Mouse (Mus musculus): ENCODE measurements around the gene Pigb. TPM values are rescaled to one million over a fixed set of nuclear protein-coding genes. Genes with fewer than 3 reads are reported as not detected.

The Pigb gene
- polyA plus RNA-seq, 1 experiment, result 8.2 TPM

- Histone ChIP-seq H3K27ac (ENCODE audit: control insufficient read depth, insufficient read depth, low read length) (no peak overlapping the region), H3K27me3 (ENCODE audit: control insufficient read depth, insufficient read depth, low read length) (no peaks in the 10 kb centered on the region), H3K4me3 (ENCODE audit: control insufficient read depth, insufficient read depth, low read length) (no peak overlapping the region), H3K36me3 (ENCODE audit: control insufficient read depth, insufficient read depth, low read length) (no peaks in the 10 kb centered on the region), H3K4me1 (replicated peaks; ENCODE audit: control insufficient read depth, insufficient read depth, low read length) (peaks cover 17% of the 10 kb centered on the region)
- DNase-seq, result no peak
- 70% methylated on average over 8 of the region's 8 CpGs for WGBS
- TF ChIP-seq POLR2A (IDR thresholded peaks at IDR 0.05; ENCODE audit: control insufficient read depth, extremely low read depth, insufficient read depth, low read length, poor library complexity), result no peak
Measured at GRCm38 (mm10) chr9:73050606-73051005, 10.4 kb upstream of the Pigb start.

- H3K4me3 ChIP-seq (ENCODE audit: control insufficient read depth, insufficient read depth, low read length), result no peak overlapping the region
- H3K27ac ChIP-seq (ENCODE audit: control insufficient read depth, insufficient read depth, low read length), result no peak overlapping the region
- H3K36me3 ChIP-seq (ENCODE audit: control insufficient read depth, insufficient read depth, low read length), result no peaks in the 10 kb centered on the region
- DNase-seq, result no peak
- TF ChIP-seq POLR2A (IDR thresholded peaks at IDR 0.05; ENCODE audit: control insufficient read depth, extremely low read depth, insufficient read depth, low read length, poor library complexity), result no peak
- TF ChIP-seq CTCF (IDR thresholded peaks at IDR 0.05; ENCODE audit: borderline replicate concordance, control insufficient read depth, extremely low read depth, insufficient read depth, low read length, poor library complexity), result no peak
- 93% methylated on average over 5 of the region's 5 CpGs for WGBS
- H3K4me1 ChIP-seq (replicated peaks; ENCODE audit: control insufficient read depth, insufficient read depth, low read length), result peaks cover 13% of the 10 kb centered on the region
- no peaks in the 10 kb centered on the region for H3K27me3 ChIP-seq (ENCODE audit: control insufficient read depth, insufficient read depth, low read length)
Measured at GRCm38 (mm10) chr9:73049833-73050232, 9.7 kb upstream of the Pigb start.

GRCm38 (mm10) chr9:73048927-73049326 is 8.7 kb upstream of the Pigb start:
- H3K4me1 ChIP-seq (replicated peaks; ENCODE audit: control insufficient read depth, insufficient read depth, low read length), result peaks cover 13% of the 10 kb centered on the region
- H3K4me3 ChIP-seq (ENCODE audit: control insufficient read depth, insufficient read depth, low read length), result no peak overlapping the region
- no peaks in the 10 kb centered on the region for H3K36me3 ChIP-seq (ENCODE audit: control insufficient read depth, insufficient read depth, low read length)
- no peak overlapping the region for H3K27ac ChIP-seq (ENCODE audit: control insufficient read depth, insufficient read depth, low read length)
- WGBS, result 79% methylated on average over 4 of the region's 4 CpGs
- no peaks in the 10 kb centered on the region for H3K27me3 ChIP-seq (ENCODE audit: control insufficient read depth, insufficient read depth, low read length)
- TF ChIP-seq POLR2A (IDR thresholded peaks at IDR 0.05; ENCODE audit: control insufficient read depth, extremely low read depth, insufficient read depth, low read length, poor library complexity) (no peak), CTCF (IDR thresholded peaks at IDR 0.05; ENCODE audit: borderline replicate concordance, control insufficient read depth, extremely low read depth, insufficient read depth, low read length, poor library complexity) (no peak)
- DNase-seq, result no peak

- Histone ChIP-seq H3K27ac (ENCODE audit: control insufficient read depth, insufficient read depth, low read length) (no peak overlapping the region), H3K27me3 (ENCODE audit: control insufficient read depth, insufficient read depth, low read length) (no peaks in the 10 kb centered on the region), H3K36me3 (ENCODE audit: control insufficient read depth, insufficient read depth, low read length) (no peaks in the 10 kb centered on the region), H3K4me1 (replicated peaks; ENCODE audit: control insufficient read depth, insufficient read depth, low read length) (peaks cover 13% of the 10 kb centered on the region), H3K4me3 (ENCODE audit: control insufficient read depth, insufficient read depth, low read length) (no peak overlapping the region)
- DNase-seq, result no peak
- no peak for TF ChIP-seq CTCF (IDR thresholded peaks at IDR 0.05; ENCODE audit: borderline replicate concordance, control insufficient read depth, extremely low read depth, insufficient read depth, low read length, poor library complexity)
- no peak for TF ChIP-seq POLR2A (IDR thresholded peaks at IDR 0.05; ENCODE audit: control insufficient read depth, extremely low read depth, insufficient read depth, low read length, poor library complexity)
- WGBS, result 88% methylated on average over 2 of the region's 2 CpGs
Measured at GRCm38 (mm10) chr9:73047906-73048305, 7.7 kb upstream of the Pigb start.

- Histone ChIP-seq H3K4me3 (ENCODE audit: control insufficient read depth, insufficient read depth, low read length) (peak overlapping the region; percentile 89), H3K27ac (ENCODE audit: control insufficient read depth, insufficient read depth, low read length) (no peak overlapping the region; the same call in 1 of the 2 replicates), H3K4me1 (replicated peaks; ENCODE audit: control insufficient read depth, insufficient read depth, low read length) (peaks cover 13% of the 10 kb centered on the region), H3K27me3 (ENCODE audit: control insufficient read depth, insufficient read depth, low read length) (no peaks in the 10 kb centered on the region), H3K36me3 (ENCODE audit: control insufficient read depth, insufficient read depth, low read length) (no peaks in the 10 kb centered on the region)
- WGBS, result 14% methylated on average over 10 of the region's 10 CpGs
- no peak for DNase-seq
- TF ChIP-seq CTCF (IDR thresholded peaks at IDR 0.05; ENCODE audit: borderline replicate concordance, control insufficient read depth, extremely low read depth, insufficient read depth, low read length, poor library complexity) (no peak), POLR2A (IDR thresholded peaks at IDR 0.05; ENCODE audit: control insufficient read depth, extremely low read depth, insufficient read depth, low read length, poor library complexity) (no peak)
Measured at GRCm38 (mm10) chr9:73045711-73046110, 5.5 kb upstream of the Pigb start.

- Histone ChIP-seq H3K27ac (ENCODE audit: control insufficient read depth, insufficient read depth, low read length) (peak overlapping the region; percentile 46), H3K27me3 (ENCODE audit: control insufficient read depth, insufficient read depth, low read length) (no peaks in the 10 kb centered on the region), H3K36me3 (ENCODE audit: control insufficient read depth, insufficient read depth, low read length) (no peaks in the 10 kb centered on the region), H3K4me3 (ENCODE audit: control insufficient read depth, insufficient read depth, low read length) (peak overlapping the region; percentile 89), H3K4me1 (replicated peaks; ENCODE audit: control insufficient read depth, insufficient read depth, low read length) (peaks cover 15% of the 10 kb centered on the region)
- DNase-seq, result peak; percentile 22
- under 1% methylated on average over 7 of the region's 7 CpGs for WGBS
- no peak for TF ChIP-seq POLR2A (IDR thresholded peaks at IDR 0.05; ENCODE audit: control insufficient read depth, extremely low read depth, insufficient read depth, low read length, poor library complexity)
- no peak for TF ChIP-seq CTCF (IDR thresholded peaks at IDR 0.05; ENCODE audit: borderline replicate concordance, control insufficient read depth, extremely low read depth, insufficient read depth, low read length, poor library complexity)
Measured at GRCm38 (mm10) chr9:73045204-73045603, 5.0 kb upstream of the Pigb start.

Data from thymus, adult 2 months (tissue).